In the genomic region with DNA sequence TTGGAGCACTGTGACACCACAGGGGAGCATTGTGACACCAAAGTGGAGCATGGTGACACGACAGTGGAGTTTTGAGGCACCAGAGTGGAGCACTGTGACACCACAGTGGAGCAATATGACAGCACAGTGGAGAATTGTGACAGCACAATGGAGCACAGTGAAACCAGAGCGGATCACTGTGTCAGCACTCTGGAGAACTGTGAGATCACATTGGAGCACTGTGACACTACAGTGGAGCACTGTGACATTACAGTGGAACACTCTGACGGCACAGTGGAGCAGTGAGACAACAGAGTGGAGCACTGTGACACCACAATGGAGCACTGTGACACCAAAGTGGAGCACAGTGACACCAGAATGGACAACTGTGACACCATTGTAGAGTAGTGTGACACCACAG, we compare ENCODE assay signal across 24 mouse cellular contexts.
DNase-seq lines count a peak whose midpoint lies in the region; ATAC-seq and TF ChIP-seq lines count a peak whose summit lies in the region.
"Had no signal": no experiment of that assay in that cellular context is flagged by ENCODE, and none has a peak within 500 bp of the region (broad histone marks: within the 10 kb centered on the region; RNA-seq: fewer than 3 reads in every experiment).

No protein-coding gene starts in this region.

- peaks cover 86% of the 10 kb centered on the region for H3K9me3 ChIP-seq in heart, embryonic 10.5 days
- H3K9me3 ChIP-seq in heart, embryonic 11.5 days (replicated peaks; ENCODE audit: control insufficient read depth, low read length), result peaks cover 84% of the 10 kb centered on the region
- H3K9me3 ChIP-seq in liver, embryonic 11.5 days (ENCODE audit: control insufficient read depth, low read length), result peaks cover 74% of the 10 kb centered on the region

- H3K4me2 ChIP-seq in heart, embryonic 11.5 days, result no peak overlapping the region
- no peak overlapping the region for H3K4me2 ChIP-seq in liver, embryonic 11.5 days
- H3K4me2 ChIP-seq: hindbrain, embryonic 15.5 days; liver, embryonic 15.5 days; lung, embryonic 15.5 days; neural tube, embryonic 13.5 days had no signal

- H3K27ac ChIP-seq in heart, embryonic 10.5 days, result no peak overlapping the region
- no peak overlapping the region for H3K27ac ChIP-seq in heart, embryonic 11.5 days (ENCODE audit: low read depth, low read length)
- no peak overlapping the region for H3K27ac ChIP-seq in liver, adult 2 months (replicated peaks; ENCODE audit: insufficient read depth, low read depth, low read length)
- no peak overlapping the region for H3K27ac ChIP-seq in liver, embryonic 11.5 days (ENCODE audit: low read depth, low read length)
- H3K27ac ChIP-seq: hindbrain, embryonic 15.5 days; kidney, postnatal 0 days; liver, embryonic 15.5 days; lung, embryonic 15.5 days; neural tube, embryonic 13.5 days had no signal

- 44% methylated on average over 3 of the region's 3 CpGs for WGBS in heart, embryonic 10.5 days
- WGBS in heart, embryonic 11.5 days (ENCODE audit: insufficient replicate concordance), result 47% methylated on average over 3 of the region's 3 CpGs
- WGBS in liver, adult 2 months, result 48% methylated on average over 3 of the region's 3 CpGs
- WGBS in liver, embryonic 11.5 days, result 45% methylated on average over 3 of the region's 3 CpGs

- TF ChIP-seq CTCF in liver, adult 2 months (IDR thresholded peaks at IDR 0.05; ENCODE audit: low read depth, low read length), result no peak

- no peak overlapping the region for H3K9ac ChIP-seq in heart, embryonic 11.5 days (ENCODE audit: low read depth, low read length)
- H3K9ac ChIP-seq in liver, adult 2 months (ENCODE audit: low read depth, low read length), result no peak overlapping the region
- H3K9ac ChIP-seq in liver, embryonic 11.5 days (ENCODE audit: low read depth, low read length), result no peak overlapping the region
- H3K9ac ChIP-seq: hindbrain, embryonic 15.5 days; liver, embryonic 15.5 days; lung, embryonic 15.5 days; neural tube, embryonic 13.5 days had no signal

- no peaks in the 10 kb centered on the region for H3K79me2 ChIP-seq in liver, adult 2 months (ENCODE audit: control insufficient read depth, insufficient read depth, low read length)

- peak; percentile 73 for DNase-seq in heart, embryonic 10.5 days (ENCODE audit: low spot score)
- DNase-seq in liver, adult 2 months (ENCODE audit: extremely low read depth, low read depth, low spot score), result peak; percentile 7
- no peak for DNase-seq in liver, embryonic 11.5 days (ENCODE audit: low spot score)
- peak; percentile 2 for DNase-seq in testis, postnatal 14 days (ENCODE audit: low spot score)
- no peak for DNase-seq in testis, postnatal 10 days (ENCODE audit: low spot score)
- peak; percentile 1 for DNase-seq in naive thymus-derived CD4-positive, alpha-beta T cell, adult 2 months (ENCODE audit: low read depth)
- no peak for DNase-seq in adrenal gland, adult 18-20 months (ENCODE audit: low spot score in 2 of 2)
- DNase-seq: adrenal gland, adult 8-10 months; cerebellum, adult 9-10 months; kidney, adult 11 months; layer of hippocampus, postnatal 36 days; left cerebral cortex, postnatal 4 days; thymus, postnatal 25 days had no signal

- no peak for TF ChIP-seq POLR2A in liver, adult 2 months (IDR thresholded peaks at IDR 0.05; ENCODE audit: extremely low read depth, insufficient read depth, low read length)

- H3K4me1 ChIP-seq in heart, embryonic 10.5 days, result no peaks in the 10 kb centered on the region
- H3K4me1 ChIP-seq in heart, embryonic 11.5 days (ENCODE audit: control insufficient read depth, insufficient read depth, low read length), result no peaks in the 10 kb centered on the region
- H3K4me1 ChIP-seq in liver, adult 2 months (ENCODE audit: control insufficient read depth, insufficient read depth, low read length), result no peaks in the 10 kb centered on the region
- no peaks in the 10 kb centered on the region for H3K4me1 ChIP-seq in liver, embryonic 11.5 days (replicated peaks; ENCODE audit: control insufficient read depth, insufficient read depth, low read length)
- H3K4me1 ChIP-seq: hindbrain, embryonic 15.5 days; liver, embryonic 15.5 days; lung, embryonic 15.5 days; neural tube, embryonic 13.5 days had no signal

- H3K36me3 ChIP-seq in heart, embryonic 10.5 days, result no peaks in the 10 kb centered on the region
- no peaks in the 10 kb centered on the region; the same call in 1 of the 2 replicates for H3K36me3 ChIP-seq in heart, embryonic 11.5 days (ENCODE audit: control insufficient read depth, insufficient read depth, low read length)
- no peaks in the 10 kb centered on the region for H3K36me3 ChIP-seq in liver, adult 2 months (ENCODE audit: control insufficient read depth, insufficient read depth, low read length)
- H3K36me3 ChIP-seq in liver, embryonic 11.5 days (ENCODE audit: control insufficient read depth, insufficient read depth, low read length), result 0 out of 2 replicates have a peak, but pooled peaks cover 3% of the 10 kb centered on the region
- H3K36me3 ChIP-seq: hindbrain, embryonic 15.5 days; liver, embryonic 15.5 days; lung, embryonic 15.5 days had no signal

- no peak for ATAC-seq in heart, embryonic 11.5 days (replicated peaks; ENCODE audit: insufficient number of reproducible peaks, low FRiP score, low TSS enrichment)
- no peak for ATAC-seq in liver, embryonic 11.5 days (replicated peaks; ENCODE audit: low FRiP score)
- ATAC-seq: activated CD4-positive, CD25-positive, alpha-beta regulatory T cell, adult 4 months; forebrain, embryonic 14.5 days; inflammation-experienced regulatory T-cells, adult 6 months; midbrain, embryonic 16.5 days had no signal

- no peak overlapping the region for H3K4me3 ChIP-seq in heart, embryonic 10.5 days
- H3K4me3 ChIP-seq in heart, embryonic 11.5 days (ENCODE audit: low read depth, low read length), result no peak overlapping the region
- H3K4me3 ChIP-seq in liver, adult 2 months (ENCODE audit: insufficient read depth, low read depth, low read length), result no peak overlapping the region
- H3K4me3 ChIP-seq in liver, embryonic 11.5 days (ENCODE audit: low read depth, low read length), result no peak overlapping the region
- H3K4me3 ChIP-seq: hindbrain, embryonic 15.5 days; liver, embryonic 15.5 days; lung, embryonic 15.5 days; neural tube, embryonic 13.5 days had no signal

- no peaks in the 10 kb centered on the region for H3K27me3 ChIP-seq in heart, embryonic 10.5 days (ENCODE audit: insufficient read depth, poor library complexity, severe bottlenecking)
- no peaks in the 10 kb centered on the region for H3K27me3 ChIP-seq in heart, embryonic 11.5 days (ENCODE audit: control insufficient read depth, insufficient read depth, low read length)
- H3K27me3 ChIP-seq in liver, adult 2 months (ENCODE audit: control insufficient read depth, insufficient read depth, low read length), result no peaks in the 10 kb centered on the region
- H3K27me3 ChIP-seq in liver, embryonic 11.5 days (replicated peaks; ENCODE audit: control insufficient read depth, insufficient read depth, low read length), result no peaks in the 10 kb centered on the region
- H3K27me3 ChIP-seq: CH12.LX; hindbrain, embryonic 15.5 days; liver, embryonic 15.5 days; lung, embryonic 15.5 days; neural tube, embryonic 13.5 days had no signal

Comparison
In these comparisons a context has a peak if more than half of its experiments do, and no peak if none do; other contexts are left out.
1. DNase-seq: peak in heart, embryonic 10.5 days (single experiment), liver, adult 2 months (single experiment), testis, postnatal 14 days (single experiment) and naive thymus-derived CD4-positive, alpha-beta T cell, adult 2 months (single experiment); none in liver, embryonic 11.5 days (single experiment), testis, postnatal 10 days (single experiment) and adrenal gland, adult 18-20 months (0 of 2).